Mouse (Mus musculus): ENCODE measurements around the gene Clcc1.

GRCm38 (mm10) chr3:108722036-108722872 is 68.5 kb downstream of the Clcc1 start, which contains the start of gene Gpsm2:
- peak; percentile 88 for TF ChIP-seq POLR2A (IDR thresholded peaks at IDR 0.05; ENCODE audit: insufficient read length, low read depth)
- peak; percentile 71 for TF ChIP-seq E2F4 (IDR thresholded peaks at IDR 0.05; ENCODE audit: insufficient read depth)
- peak; percentile 80 for TF ChIP-seq USF1 (IDR thresholded peaks at IDR 0.05; ENCODE audit: low read depth)
- peak in 1 of 3 experiments; percentile 16 for TF ChIP-seq MYOG (IDR thresholded peaks at IDR 0.05; ENCODE audit: control insufficient read depth in 1 of 3, insufficient read depth in 1 of 3, insufficient read length in 2 of 3, low read depth in 2 of 3)
- TF ChIP-seq MAX (IDR thresholded peaks at IDR 0.05; ENCODE audit: low read depth): no peak
- TF ChIP-seq MYOD1 (IDR thresholded peaks at IDR 0.05; ENCODE audit: control insufficient read depth in 1 of 3, insufficient read length in 2 of 3, low read depth in 2 of 3): peak in 1 of 3 experiments; percentile 5
- no peak for TF ChIP-seq CEBPB (IDR thresholded peaks at IDR 0.05; ENCODE audit: insufficient read depth, poor library complexity, severe bottlenecking)
- peak; percentile 80 for TF ChIP-seq POLR2AphosphoS2 (IDR thresholded peaks at IDR 0.05; ENCODE audit: insufficient read length, low read depth)
- TF ChIP-seq TCF12 (IDR thresholded peaks at IDR 0.05; ENCODE audit: insufficient read depth, poor library complexity, severe bottlenecking): no peak
- TF ChIP-seq TCF3 (IDR thresholded peaks at IDR 0.05; ENCODE audit: insufficient read length, low read depth): no peak
- TF ChIP-seq REST (IDR thresholded peaks at IDR 0.05; ENCODE audit: insufficient read depth, insufficient read length): no peak
- no peak for TF ChIP-seq SRF (IDR thresholded peaks at IDR 0.05; ENCODE audit: control insufficient read depth, insufficient read length, low read depth)

Data from myocyte (in vitro differentiated cells).